Mouse (Mus musculus) embryo, embryonic 11.5 days (tissue): ENCODE measurements around the gene Foxn1.

ENCODE experiments used
- DNase-seq: peaks from one replicate; pipeline ENCODE4 v3.0.0-alpha.2; 2012; ENCODE audit warnings: low read depth, low spot score

Foxn1 gene

GRCm38 (mm10) chr11:78327634-78328511, 58.5 kb downstream of the Foxn1 start, which contains the start of gene Pigs:
Pigs (plus strand) TSS chr11:78328415.
- peak; percentile 96 for DNase-seq

GRCm38 (mm10) chr11:78327215-78327614, 59.1 kb downstream of the Foxn1 start:
- DNase-seq, result no peak

GRCm38 (mm10) chr11:78324965-78325364, 61.4 kb downstream of the Foxn1 start:
- DNase-seq, result no peak

GRCm38 (mm10) chr11:78324000-78324785, 62.2 kb downstream of the Foxn1 start:
- no peak for DNase-seq

GRCm38 (mm10) chr11:78322860-78323259, 63.5 kb downstream of the Foxn1 start, which contains the start of gene Aldoc:
Aldoc (plus strand) TSS chr11:78322968.
- DNase-seq, result peak; percentile 57

- DNase-seq, result no peak
Observed at GRCm38 (mm10) chr11:78322076-78322831, 64.1 kb downstream of the Foxn1 start.

GRCm38 (mm10) chr11:78318411-78318810, 67.9 kb downstream of the Foxn1 start:
- no peak for DNase-seq

GRCm38 (mm10) chr11:78313662-78314061, 72.7 kb downstream of the Foxn1 start:
- no peak for DNase-seq

- DNase-seq, result no peak
Observed at GRCm38 (mm10) chr11:78310861-78311511, 75.4 kb downstream of the Foxn1 start.
